Mouse (Mus musculus) urinary bladder, postnatal 4 days (tissue): ENCODE measurements around the gene Abcg1.

Source experiments
- DNase-seq, 2 experiments: peaks; one replicate each; pipeline ENCODE4 v3.0.0; 2021 to 2022; ENCODE audit warnings: low spot score in 2 of 2

Gene Abcg1

GRCm38 (mm10) chr17:31057151-31057890 lies at the start of gene Abcg1:
Abcg1 (plus strand) TSS chr17:31057675.
- DNase-seq, result no peak

GRCm38 (mm10) chr17:31008416-31008815 lies 49.1 kb upstream of the Abcg1 start:
- DNase-seq, result no peak

GRCm38 (mm10) chr17:31011551-31012394 lies 45.7 kb upstream of the Abcg1 start:
- DNase-seq, result no peak

GRCm38 (mm10) chr17:31018267-31018666 lies 39.2 kb upstream of the Abcg1 start:
- DNase-seq, result no peak

GRCm38 (mm10) chr17:31019505-31019904 lies 38.0 kb upstream of the Abcg1 start:
- DNase-seq, result no peak

GRCm38 (mm10) chr17:31020078-31020477 lies 37.4 kb upstream of the Abcg1 start:
- DNase-seq, result no peak

GRCm38 (mm10) chr17:31021276-31021675 lies 36.2 kb upstream of the Abcg1 start:
- no peak for DNase-seq

- no peak for DNase-seq
Measured at GRCm38 (mm10) chr17:31024125-31024781, 33.2 kb upstream of the Abcg1 start.

- no peak for DNase-seq
Measured at GRCm38 (mm10) chr17:31024782-31025125, 32.7 kb upstream of the Abcg1 start.

GRCm38 (mm10) chr17:31026986-31027385 lies 30.5 kb upstream of the Abcg1 start:
- DNase-seq, result no peak

GRCm38 (mm10) chr17:31027723-31028122 lies 29.8 kb upstream of the Abcg1 start:
- no peak for DNase-seq

- no peak for DNase-seq
Measured at GRCm38 (mm10) chr17:31028821-31029370, 28.6 kb upstream of the Abcg1 start.

- no peak for DNase-seq
Measured at GRCm38 (mm10) chr17:31029407-31029806, 28.1 kb upstream of the Abcg1 start.

- no peak for DNase-seq
Measured at GRCm38 (mm10) chr17:31032341-31032740, 25.1 kb upstream of the Abcg1 start.

GRCm38 (mm10) chr17:31033251-31033650 lies 24.2 kb upstream of the Abcg1 start:
- no peak for DNase-seq

GRCm38 (mm10) chr17:31034165-31034564 lies 23.3 kb upstream of the Abcg1 start:
- DNase-seq, result no peak

- DNase-seq, result no peak
Measured at GRCm38 (mm10) chr17:31034674-31035356, 22.7 kb upstream of the Abcg1 start.

- DNase-seq, result no peak
Measured at GRCm38 (mm10) chr17:31036168-31036876, 21.2 kb upstream of the Abcg1 start.

GRCm38 (mm10) chr17:31037331-31037730 lies 20.1 kb upstream of the Abcg1 start:
- no peak for DNase-seq

GRCm38 (mm10) chr17:31038381-31038780 lies 19.1 kb upstream of the Abcg1 start:
- DNase-seq, result no peak

GRCm38 (mm10) chr17:31039626-31040025 lies 17.8 kb upstream of the Abcg1 start:
- no peak for DNase-seq
